Mouse (Mus musculus) effector memory CD4-positive, alpha-beta T cell, adult 7 months (primary cell): ENCODE results near the gene AC124108.1. TPM values are rescaled to one million over a fixed set of nuclear protein-coding genes. Genes with fewer than 3 reads are reported as not detected.

Source experiments
- polyA plus RNA-seq: library from polyadenylated mRNA; unstranded; fragments of 100-300 nt; shearing (Covaris generic); gene quantifications from one replicate; pipeline ENCODE4 v1.2.1, GENCODE M21; 2017

The AC124108.1 gene
- not detected for polyA plus RNA-seq

GRCm38 (mm10) chr1:132191093-132191785, at the start of gene AC124108.1, which contains the start of gene Lemd1:
Gene AC124108.1, plus strand, starts transcription at chr1:132191457.
Gene Lemd1, plus strand, starts transcription at chr1:132191431.

GRCm38 (mm10) chr1:132229667-132230066, 38.4 kb downstream of the AC124108.1 start, which contains the start of gene Gm10188:
Gene Gm10188, minus strand, starts transcription at chr1:132229767.

Other genes with a start within 250 kb of the AC124108.1 start
- not detected for gene Slc45a3, start 228.5 kb upstream of the AC124108.1 start, polyA plus RNA-seq
- gene Elk4, start 183.8 kb upstream of the AC124108.1 start, polyA plus RNA-seq = 113 TPM
- gene Mfsd4a, start 123.4 kb upstream of the AC124108.1 start, polyA plus RNA-seq = 100 TPM
- gene Cdk18, start 51.8 kb upstream of the AC124108.1 start, polyA plus RNA-seq = not detected
- 0.55 TPM for gene Lemd1, start within 50 bp of the AC124108.1 start, polyA plus RNA-seq
- not detected for gene Gm10188, start 38.3 kb downstream of the AC124108.1 start, polyA plus RNA-seq
- not detected for gene Klhdc8a, start 107.2 kb downstream of the AC124108.1 start, polyA plus RNA-seq
- 3.8 TPM for gene Nuak2, start 124.7 kb downstream of the AC124108.1 start, polyA plus RNA-seq
- gene Tmcc2, start 199.8 kb downstream of the AC124108.1 start, polyA plus RNA-seq = 0.32 TPM
- gene Dstyk, start 226.1 kb downstream of the AC124108.1 start, polyA plus RNA-seq = 8.1 TPM